Mouse (Mus musculus): ENCODE data around the gene Creb3l2. TPM values are rescaled to one million over a fixed set of nuclear protein-coding genes. Genes with fewer than 3 reads are reported as not detected.

Gene Creb3l2
- total RNA-seq, 2 experiments from 2014 or later, result 3.0 to 8.0 TPM

DNA sequence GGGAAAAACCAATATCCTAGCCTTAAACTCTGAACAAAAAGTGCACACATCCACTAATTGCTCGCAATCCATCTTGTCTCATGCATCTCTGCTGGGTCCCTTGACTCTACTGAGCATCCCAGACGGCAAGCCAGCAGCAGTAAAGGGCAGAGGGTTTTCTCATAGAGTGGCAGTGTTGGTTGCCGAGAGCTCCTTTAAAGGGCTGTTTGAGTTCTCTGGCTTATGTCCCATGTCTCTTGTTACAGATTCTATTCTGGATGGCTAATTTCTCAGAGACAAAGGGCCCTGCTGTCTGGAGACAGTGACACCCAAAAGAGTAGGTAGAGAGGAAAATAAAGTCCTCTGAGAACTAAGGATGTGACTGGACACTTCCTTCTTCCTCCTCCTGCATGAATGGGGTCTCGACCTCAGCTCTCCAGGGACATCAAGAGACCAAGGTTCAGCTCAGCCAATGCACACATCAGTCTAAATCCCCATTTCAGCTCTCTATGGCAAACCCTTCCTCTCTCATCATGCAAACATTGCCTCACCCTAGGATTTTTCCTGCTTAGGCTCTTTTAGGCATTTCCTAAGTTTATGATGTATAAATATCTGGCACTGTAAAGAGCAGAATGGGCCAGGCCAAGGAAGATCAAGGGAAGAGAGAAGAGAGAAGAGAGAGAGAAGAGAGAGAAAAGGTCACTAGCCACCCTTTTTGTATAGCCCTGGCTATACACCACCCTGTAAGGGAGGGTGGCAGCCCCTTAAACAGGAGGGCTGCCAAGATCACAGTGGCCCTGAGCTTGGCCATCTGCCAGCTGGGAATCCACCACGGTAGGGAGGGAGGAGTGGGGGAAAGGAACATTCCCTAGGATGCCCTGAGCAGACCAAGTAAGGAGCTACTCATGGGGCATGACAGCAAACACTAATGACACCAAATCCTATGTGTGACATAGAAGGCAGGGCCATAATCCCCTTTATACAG, 111.8 kb downstream of the Creb3l2 start:
- no peak for ATAC-seq (ENCODE audit: poor library complexity, severe bottlenecking)

DNA sequence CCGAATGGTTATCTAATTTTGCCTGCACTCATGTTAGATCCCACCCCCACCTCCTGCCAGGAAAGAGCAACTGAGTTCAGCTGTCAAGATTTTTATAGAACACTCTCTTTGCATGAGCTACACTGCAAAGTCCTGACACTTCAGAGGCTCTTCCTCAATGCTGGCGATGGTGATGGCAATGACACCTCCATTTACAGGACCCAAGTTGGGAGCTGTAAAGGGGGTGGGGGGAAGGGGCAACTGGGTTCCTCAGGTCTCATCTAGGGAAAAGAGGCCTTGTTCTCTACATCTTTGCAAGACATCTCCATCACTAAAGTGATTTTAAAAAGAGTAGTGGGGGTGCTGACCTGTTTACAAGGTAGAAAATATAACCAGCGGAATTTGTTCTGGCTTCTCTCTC, 112.6 kb downstream of the Creb3l2 start:
- ATAC-seq (ENCODE audit: poor library complexity, severe bottlenecking), result no peak

DNA sequence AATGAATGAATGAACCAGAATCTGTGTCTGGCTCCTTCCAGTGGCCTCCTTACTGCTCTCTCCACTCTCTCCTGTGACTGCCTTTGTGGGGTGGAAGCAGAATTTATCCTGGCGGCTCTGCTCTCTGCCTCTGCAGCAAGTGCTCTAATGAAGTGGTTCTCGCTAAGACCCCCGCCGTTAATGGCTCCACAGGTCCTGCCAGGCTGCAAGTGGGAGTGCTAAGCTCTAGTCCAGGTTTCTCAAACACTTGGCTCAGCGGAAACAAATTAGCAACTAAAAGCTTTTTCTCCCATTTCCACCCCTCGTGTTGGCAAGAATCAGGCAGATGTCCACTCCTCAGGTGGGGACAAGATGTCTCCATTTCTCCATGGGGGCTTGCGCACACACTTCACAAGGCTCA, 113.3 kb downstream of the Creb3l2 start:
- ATAC-seq (ENCODE audit: poor library complexity, severe bottlenecking), result no peak

DNA sequence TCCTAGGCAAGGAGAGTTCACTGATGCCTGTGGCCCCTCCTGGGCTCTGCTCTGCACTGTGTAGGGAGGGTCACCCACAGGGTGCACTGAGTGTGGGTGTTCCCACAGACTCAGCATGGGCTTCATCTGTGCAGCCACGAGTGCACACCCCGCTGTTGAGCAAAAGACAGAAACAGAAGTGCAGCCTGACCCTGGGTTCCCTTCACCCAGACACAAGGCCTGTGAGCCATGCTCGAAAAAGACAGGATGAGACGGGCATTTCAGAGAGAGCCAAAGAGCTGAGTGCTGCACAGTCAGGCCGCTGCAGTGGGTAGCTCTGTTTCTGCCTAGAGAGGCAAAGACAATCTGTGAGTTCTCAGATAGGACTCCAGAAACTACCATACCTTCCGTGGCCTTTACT, 114.4 kb downstream of the Creb3l2 start:
- ATAC-seq (ENCODE audit: poor library complexity, severe bottlenecking), result peak; percentile 43; the same call in 1 of the 2 replicates

DNA sequence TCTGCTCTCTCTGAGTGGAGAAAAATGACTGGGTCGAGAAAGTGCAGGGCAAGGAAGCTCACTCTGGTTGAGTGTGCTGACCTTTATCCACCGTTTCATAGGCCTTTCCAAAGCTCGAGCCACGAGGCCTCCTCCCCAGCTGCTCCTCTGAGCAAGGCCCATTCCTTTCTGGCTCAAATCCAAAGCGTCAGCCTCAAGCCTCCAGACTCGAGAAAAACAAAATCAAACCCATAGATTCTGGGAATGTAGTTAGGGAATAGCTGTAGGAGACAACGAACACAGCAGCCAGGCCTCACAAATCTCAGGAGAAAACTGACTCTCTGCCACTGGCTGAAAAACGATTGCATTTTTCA, 115.4 kb downstream of the Creb3l2 start:
- no peak for ATAC-seq (ENCODE audit: poor library complexity, severe bottlenecking)

DNA sequence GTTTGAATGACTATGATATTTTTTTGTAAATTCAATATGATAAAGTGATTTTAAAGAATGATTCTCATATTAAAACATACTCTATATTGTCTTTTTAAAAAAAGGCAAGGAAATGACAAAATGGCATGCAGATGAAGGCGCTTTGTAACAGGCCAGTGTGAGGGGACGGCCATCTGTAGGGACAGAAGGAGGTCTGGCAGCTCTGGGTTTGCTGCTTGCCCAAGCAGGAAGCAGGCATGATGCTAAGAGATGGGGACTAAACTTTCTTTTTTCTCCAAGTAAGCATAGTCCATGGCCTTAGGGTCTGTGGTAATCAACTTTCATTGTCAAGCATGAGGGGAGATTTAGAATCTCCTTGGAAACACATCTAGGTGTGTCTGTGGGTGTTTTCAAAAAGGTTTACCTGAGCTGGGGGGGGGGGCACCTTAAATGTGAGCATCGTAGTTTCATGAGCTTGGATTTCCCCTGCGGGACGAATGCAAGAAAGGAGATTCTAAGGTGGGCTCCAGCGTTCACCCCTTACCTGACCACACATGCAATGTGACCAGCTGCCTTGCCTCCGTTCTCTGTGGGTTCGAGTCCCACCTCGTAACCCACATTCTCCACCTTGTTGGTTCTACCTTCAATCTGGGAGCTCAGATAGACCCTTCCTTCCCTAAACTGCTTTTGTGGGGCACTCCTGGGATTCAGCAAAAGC, 115.9 kb downstream of the Creb3l2 start:
- no peak for ATAC-seq (ENCODE audit: poor library complexity, severe bottlenecking)

DNA sequence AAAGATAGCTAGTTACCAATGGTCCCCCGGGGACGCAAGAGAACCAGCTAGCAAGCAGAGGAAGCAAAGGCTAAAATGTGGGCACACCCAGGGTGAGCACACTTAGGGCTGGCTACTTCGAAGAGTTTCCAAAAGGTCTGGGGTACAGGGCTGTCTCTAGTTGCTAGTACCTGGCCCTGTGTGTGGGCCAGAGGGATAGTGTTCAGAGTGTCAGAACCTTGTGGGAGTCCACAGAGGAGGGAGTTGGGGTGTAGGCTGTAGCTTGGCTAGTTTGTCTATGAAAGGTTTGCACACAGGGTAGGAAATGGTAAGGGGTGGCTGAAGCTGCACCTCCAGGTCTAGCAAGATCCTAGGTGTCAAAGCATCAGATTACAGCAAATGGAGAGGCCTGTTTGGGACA, 116.9 kb downstream of the Creb3l2 start:
- ATAC-seq (ENCODE audit: poor library complexity, severe bottlenecking), result no peak

DNA sequence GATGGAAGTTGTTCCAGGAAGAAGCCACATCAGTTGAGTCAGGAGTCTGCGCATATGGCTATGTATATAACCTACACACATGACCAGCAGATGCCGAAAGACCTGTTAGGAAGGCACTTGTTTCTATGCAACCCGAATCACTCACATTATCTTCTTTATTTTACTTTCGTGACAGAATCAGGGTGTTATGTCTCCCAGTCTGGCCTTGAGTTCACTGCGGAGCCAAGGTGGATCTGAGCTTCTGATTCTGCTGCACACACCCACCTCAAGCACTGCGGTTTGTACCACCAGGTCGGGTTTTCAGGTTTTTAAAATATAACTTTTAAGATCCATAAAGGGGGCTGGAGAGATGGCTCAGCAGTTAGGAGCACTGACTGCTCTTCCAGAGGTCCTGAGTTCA, 119.3 kb downstream of the Creb3l2 start:
- no peak for ATAC-seq (ENCODE audit: poor library complexity, severe bottlenecking)

DNA sequence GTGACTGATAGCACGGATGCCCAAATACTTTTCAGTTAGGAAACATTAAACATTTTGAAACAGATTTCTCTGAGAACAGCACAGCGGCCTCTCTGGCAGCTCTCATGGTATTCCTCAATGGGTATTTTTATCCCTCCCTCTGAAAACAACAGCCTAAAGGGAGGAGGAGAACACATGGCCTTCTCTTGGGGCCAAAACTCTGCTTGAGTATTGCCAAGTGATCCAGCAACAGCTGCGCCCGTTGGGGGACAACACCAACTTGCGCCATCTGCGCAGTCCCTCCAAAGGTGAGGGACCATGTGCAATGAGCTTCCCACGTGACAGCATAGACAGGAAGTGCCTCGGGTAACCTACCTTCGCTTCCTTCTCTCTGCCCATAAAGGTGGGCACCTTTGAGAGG, 119.9 kb downstream of the Creb3l2 start:
- no peak for ATAC-seq (ENCODE audit: poor library complexity, severe bottlenecking)

DNA sequence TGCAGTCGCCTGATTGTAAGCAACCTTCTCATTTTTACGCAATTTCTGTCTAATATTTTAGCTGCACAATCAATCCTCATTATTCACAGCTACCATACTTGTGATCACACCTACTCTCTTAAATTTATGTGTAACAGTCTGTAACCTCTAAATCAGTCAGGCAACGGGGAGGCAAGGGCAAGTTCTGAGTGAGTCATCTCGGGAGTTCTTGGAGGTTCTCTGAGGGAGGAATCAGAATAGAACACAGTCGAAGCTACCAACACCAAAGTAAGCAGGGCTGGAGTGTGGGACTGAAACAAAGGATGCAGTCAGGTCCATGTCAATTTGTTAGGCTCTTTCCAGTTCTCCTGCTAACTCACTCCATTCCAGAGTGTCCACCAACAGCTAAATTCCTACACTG, 124.0 kb downstream of the Creb3l2 start:
- ATAC-seq (ENCODE audit: poor library complexity, severe bottlenecking), result no peak

DNA sequence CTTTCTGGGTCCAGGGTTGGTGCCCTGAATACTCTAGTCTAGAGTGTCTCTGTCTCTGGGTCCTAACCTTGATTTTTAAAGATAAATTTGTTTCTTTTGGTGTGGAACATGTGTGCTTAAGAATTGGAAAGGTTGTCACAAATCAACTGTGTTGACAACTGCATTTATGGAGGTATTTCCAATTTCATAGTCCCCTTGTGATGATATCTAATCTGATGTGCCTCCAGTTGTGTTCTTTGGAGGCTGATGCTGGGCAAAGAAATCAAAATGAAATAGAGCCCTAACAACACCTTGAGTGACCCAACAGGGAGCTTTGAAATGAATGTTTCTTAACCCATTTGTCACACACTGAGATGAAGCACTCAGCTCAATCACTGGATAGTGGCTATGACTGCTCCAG, 126.5 kb downstream of the Creb3l2 start:
- ATAC-seq (ENCODE audit: poor library complexity, severe bottlenecking), result no peak

DNA sequence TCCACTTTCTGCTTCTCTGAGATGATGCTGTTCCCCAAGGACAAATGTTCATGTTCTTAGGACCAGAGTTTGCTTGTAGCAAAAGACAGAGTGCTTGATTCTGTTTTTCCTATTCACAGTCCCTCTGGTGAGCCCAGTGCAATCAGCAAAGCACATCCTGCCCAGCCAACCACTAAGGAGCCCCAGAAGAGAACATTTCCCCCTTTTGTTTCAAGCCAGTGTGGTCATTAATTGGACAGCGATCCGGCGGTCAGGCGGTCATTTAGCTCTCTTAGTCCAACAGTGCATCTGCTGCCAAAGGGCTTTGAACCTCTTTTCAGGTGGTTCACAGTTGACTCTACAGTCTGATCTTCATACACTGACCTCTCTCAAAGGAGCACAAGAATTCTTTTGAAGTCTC, 131.3 kb downstream of the Creb3l2 start:
- ATAC-seq (ENCODE audit: poor library complexity, severe bottlenecking), result no peak

DNA sequence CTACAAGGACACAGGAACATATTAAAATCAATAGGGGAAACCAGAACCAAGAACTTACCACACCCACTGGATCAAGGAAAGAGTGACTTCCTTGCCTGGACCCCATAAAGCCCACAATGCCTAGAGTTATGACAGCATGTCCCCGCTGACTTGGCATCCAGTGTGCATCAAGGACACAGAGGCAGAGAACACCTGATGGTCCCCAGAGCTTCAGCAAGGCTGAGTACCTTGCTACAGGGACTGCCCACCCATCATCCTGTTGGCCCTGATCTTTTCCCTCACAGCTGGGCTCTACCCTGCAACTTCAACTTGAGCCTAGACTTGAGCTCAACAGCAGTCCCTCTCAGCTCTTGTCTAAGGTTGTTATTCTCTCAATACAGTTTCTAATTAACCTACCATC, 135.3 kb downstream of the Creb3l2 start:
- ATAC-seq (ENCODE audit: poor library complexity, severe bottlenecking), result no peak

DNA sequence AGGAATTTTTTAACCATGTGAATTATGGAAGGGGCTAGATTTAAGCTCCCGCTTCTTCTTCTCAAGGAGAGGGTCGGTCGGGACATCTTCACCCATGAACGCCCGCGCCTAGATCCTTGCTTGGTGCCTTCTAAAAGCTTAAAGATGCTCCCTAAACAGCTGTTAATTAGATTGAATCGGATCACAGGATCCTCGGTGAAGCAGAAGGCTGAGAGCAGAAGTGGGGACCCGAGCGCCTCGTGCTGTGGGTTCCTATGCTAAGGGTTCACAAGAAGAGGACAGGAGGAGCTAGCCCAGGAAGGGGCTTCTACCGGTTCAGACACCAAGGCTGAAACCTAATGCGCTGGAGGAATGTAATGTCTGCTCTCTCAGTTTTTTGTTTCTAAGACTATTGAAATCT, 141.5 kb downstream of the Creb3l2 start:
- no peak for ATAC-seq (ENCODE audit: poor library complexity, severe bottlenecking)

DNA sequence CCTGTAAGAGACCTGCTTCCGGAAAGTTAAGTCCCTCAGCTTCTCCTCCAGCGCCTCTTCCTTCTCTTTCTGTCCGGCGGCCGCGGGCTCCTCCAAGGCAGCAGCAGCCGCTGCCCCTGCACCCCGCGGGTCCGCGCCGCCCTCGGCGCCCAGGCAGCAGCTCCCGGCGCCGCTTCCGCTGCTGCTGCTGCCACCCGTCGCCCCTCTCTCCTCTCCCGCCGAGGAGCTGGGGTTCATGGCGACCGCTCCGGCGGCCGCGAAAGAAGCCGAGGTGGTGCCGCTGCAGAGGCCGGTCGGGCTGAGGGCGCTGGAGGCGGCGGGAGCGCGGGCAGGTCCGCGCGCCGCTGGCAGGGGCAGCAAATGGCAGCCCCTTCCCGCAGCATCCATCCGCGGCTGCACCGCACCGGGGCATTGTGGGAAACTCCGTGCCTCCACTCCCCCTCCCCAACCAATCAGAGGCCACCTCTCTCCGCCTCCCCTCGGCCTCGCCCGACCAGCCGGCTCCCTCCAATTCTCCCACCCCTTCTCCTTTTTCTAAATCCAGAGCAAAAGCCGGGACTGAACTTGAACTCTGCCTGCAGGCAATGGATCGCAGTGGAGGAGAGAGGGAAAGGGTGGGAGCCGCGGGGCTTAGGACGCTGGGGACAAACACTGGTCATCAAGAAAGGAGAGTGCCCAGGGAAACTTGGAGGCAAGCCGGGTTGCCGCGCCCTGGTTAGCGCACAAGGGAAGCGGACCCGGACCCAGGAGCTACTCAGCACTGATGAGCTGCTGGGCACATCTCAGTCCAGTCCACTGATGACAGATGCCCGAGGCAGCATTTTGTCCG, 142.2 kb downstream of the Creb3l2 start, which contains the start of gene Dgki:
Gene Dgki, minus strand, starts transcription at position 623 of the 829 bp plus-strand sequence.
- ATAC-seq (ENCODE audit: poor library complexity, severe bottlenecking), result peak; percentile 21; the same call in 1 of the 2 replicates

DNA sequence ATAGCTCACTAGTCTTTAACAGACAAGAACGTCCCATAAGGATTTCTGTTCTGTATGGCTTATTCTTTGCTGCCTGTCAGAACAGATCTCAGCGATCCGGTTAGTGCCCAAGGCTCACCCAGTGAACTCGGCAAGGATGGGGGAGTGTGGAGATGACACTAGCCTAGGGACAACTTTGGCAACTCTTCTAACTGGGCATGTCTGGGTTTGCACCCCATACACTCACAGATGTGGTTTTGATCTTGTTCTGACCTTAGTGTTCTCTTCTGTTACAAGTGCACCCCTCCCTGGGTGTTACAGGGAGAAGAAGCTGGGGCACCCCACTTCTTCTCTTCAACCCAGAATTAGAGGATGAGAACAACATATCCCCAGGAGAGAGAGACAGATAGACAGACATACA, 143.0 kb downstream of the Creb3l2 start:
- no peak for ATAC-seq (ENCODE audit: poor library complexity, severe bottlenecking)

DNA sequence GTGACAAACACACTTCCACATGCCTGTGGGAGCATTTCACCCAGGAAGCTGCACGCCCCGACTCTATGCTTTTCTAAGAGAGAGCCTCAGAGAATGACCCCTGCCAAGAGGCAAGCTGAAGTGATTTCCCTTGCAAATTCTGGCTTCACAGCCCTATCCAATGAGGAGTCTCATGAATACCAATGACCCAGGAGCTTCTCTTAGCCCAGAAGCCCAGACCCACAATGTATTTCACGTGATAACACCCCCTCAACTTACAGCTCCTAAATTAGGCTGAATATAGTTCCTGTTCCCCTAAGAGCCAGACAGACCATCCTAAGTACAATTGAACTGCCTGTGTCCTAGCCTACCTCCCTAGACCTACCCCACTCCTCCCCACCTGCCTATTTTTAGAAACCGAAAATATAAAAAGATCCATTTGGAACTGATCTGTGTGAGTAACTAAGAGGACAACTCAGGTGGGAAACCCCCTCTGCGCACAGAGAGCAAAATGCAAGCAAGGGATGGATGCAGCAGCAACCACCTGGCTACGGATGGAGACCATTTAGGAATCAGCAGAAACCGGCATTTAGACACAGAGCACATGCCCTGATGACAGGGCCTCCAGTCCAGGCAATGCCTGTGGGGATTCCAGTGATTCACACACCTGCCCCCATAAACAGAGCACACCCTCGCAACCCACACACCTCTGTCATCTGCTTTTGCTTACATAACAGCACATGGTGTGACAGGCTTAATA, 144.0 kb downstream of the Creb3l2 start:
- no peak for ATAC-seq (ENCODE audit: poor library complexity, severe bottlenecking)

DNA sequence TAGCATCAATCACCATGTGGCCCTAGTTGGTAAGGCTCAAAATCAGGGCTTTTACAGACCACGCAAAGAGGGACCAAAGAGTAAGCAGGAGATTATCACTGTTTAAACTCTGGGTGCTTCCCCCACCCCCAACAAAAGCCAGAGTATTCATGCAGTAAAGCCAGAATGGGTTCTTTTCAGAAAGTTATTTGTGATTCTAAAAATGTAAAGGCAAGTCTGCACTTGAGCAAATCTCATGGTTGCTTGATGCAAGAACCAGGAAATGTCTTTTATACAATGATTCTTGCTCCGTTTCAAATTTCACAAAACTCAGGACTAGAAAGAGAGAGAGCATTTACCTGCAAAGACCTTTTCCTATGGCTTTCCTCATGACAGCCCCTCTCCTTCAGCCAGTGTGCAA, 149.9 kb downstream of the Creb3l2 start:
- no peak for ATAC-seq (ENCODE audit: poor library complexity, severe bottlenecking)

DNA sequence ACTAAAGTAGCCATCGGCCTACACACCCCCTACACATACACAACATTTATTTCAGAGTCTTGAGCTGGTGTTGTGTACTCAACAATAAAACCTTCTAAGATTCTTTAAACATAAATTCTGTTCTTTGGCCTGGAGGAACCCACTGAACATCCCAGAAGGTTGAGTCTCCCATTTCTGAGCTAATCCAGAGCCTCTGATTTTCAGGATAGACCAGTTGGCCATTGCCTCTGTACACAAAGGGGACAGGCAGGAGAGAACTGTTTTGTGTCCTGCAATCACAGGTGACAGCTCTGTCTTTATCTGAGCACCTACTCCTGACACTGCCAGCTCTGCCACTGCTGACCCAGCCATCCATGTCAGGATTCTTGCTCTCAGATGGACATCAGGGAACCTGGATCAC, 150.8 kb downstream of the Creb3l2 start:
- ATAC-seq (ENCODE audit: poor library complexity, severe bottlenecking), result no peak

DNA sequence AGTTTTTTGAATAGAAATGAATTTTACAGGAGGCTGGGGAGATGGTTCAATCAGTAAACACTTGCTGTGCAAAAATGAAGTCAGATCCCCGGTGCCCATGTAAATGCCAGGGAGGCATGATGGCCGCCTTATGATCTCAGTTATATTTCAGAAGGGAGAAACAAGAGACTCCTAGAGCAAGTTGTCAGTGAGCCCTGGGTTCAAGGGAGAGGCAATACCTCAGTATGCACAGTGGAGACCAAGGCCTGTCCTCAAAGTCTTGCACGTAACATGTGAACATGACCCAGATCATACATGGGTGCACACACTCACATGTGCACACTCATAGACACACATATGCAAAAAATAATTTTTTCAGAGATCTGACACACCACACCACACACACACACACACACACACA, 151.3 kb downstream of the Creb3l2 start:
- ATAC-seq (ENCODE audit: poor library complexity, severe bottlenecking), result no peak

DNA sequence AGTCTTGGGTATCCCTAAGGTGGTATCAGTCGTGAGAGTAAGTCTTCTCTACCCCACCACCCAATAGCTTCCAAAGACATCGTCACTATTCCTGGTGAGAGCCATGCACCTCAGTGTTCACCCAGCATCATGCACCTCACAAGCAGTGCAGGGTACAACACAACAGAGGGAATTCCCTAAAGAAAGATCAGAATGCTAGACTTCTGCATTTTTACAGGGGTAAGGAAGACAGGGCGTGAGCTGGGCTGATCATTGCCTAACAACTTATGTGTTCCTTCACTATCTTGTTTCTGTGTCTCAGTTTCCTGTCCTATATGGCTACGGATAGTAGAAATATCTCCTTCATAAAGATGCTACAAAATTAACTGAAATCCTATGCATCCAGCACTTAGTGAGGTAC, 155.8 kb downstream of the Creb3l2 start:
- ATAC-seq (ENCODE audit: poor library complexity, severe bottlenecking), result peak; percentile 65

All from megakaryocyte, adult 5-6 weeks (primary cell).